Mouse (Mus musculus): ENCODE data around the gene Knstrn. TPM values are rescaled to one million over a fixed set of nuclear protein-coding genes. Genes with fewer than 3 reads are reported as not detected.
A peak's percentile ranks its signal among the peaks of the same experiment; 100 is the strongest.

The Knstrn gene
- total RNA-seq, 2 experiments from 2014 or later = 1.5 to 1.7 TPM

DNA sequence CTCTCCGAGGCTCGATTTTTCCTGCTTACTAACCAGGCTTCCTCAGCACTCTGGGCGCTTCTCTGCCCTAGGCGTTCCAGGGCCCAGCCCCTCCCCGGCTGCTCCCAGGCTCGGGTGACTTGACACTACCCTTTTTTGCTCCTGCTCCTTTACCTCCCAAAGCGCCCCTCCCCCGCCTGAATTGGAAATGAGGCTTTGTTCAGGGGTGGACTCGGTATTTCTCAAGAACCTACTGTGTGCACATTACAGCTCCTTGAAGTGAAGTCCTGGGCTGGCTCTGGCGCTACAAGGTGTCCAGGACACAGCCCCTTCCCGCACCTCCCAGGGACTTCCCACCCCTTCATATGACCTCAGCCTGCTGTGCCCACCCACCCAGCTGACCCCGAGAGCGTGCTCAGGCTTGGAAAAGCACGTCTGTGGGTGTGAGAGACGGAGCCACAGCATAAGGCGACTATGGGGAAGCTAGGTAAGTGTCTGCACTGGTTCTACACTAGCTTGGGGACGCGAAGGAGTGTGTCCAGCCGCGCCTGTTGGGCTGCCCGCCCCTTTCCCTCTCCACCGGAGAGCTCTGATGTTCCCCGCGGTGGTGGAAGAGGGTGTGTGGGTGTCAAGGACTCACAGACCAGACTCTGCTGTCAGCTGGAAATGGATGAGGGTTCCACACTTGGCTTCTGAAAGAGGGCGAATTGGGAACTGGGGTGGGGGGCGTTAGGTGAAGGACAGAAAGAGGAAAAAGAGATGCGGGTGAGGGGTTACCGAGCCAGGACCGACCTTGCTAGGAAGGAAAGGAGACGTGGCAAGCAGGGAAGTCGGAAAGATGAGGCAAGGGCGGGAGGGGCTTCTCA, 86.4 kb downstream of the Knstrn start, which contains the start of gene Bahd1:
TSS of gene Bahd1 (plus strand) at position 397 of the 845 bp plus-strand sequence.
- DNase-seq (ENCODE audit: low spot score in 2 of 2) = peak; percentile 39 to 68

DNA sequence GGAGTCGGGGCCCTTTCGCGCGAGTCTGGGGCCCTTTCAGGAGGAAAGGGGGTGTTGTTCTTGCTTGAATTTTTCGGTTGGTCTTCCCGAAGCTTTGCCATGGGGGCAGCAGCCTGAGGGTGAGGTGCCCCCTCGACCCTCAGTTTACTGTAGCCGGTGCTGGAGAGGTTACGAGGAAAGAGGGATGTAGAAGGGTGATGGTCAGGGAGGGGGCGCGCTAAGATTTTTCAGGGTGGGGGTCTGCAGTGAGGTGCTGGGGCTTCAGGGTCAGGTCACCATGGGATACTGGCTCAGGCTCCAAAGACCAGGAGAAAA, 87.0 kb downstream of the Knstrn start:
- no peak for DNase-seq (ENCODE audit: low spot score in 2 of 2)

DNA sequence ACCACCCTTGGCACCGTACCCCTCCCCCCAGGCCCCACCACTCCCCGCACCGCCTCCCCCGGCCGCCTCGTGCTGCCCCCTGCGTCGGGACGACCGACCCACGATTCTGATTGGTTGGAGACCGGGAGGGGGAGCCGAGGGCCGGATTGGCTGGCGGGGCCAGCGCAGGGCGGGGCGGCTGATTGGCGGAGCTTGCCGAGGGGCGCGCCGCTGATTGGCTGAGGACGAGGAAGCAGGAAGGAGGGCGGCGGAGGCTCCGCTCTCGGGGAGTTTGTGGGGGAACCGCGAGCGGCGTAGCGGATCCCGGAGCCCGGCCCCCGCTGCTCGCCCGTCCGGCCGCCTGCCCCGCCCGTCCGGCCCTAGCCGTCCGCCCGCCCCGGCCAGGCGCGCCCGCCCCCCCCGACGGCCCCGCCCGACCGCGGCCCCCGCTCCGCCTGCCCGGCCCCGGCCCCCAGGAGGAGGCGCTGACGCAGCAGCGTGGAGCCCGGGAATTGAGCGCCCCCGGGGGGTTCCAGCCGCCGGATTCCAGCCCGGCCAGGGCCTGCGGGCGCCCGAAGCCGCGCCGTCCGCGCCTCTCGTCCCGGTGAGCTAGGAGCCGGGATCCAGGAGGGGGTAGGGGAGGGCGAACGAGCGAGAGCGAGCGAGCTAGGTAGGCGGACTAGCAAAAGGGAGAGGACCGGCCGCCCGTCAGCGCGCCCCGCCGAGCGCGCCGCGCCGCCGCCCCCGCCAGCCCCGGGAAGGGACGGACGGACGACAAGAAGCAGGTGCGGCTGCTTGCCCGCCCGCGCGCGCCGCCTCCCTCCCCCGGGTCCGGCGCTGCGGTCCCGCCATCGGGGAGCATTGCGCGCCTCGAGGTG, 87.6 kb downstream of the Knstrn start:
- DNase-seq (ENCODE audit: low spot score in 2 of 2) = peak; percentile 98

DNA sequence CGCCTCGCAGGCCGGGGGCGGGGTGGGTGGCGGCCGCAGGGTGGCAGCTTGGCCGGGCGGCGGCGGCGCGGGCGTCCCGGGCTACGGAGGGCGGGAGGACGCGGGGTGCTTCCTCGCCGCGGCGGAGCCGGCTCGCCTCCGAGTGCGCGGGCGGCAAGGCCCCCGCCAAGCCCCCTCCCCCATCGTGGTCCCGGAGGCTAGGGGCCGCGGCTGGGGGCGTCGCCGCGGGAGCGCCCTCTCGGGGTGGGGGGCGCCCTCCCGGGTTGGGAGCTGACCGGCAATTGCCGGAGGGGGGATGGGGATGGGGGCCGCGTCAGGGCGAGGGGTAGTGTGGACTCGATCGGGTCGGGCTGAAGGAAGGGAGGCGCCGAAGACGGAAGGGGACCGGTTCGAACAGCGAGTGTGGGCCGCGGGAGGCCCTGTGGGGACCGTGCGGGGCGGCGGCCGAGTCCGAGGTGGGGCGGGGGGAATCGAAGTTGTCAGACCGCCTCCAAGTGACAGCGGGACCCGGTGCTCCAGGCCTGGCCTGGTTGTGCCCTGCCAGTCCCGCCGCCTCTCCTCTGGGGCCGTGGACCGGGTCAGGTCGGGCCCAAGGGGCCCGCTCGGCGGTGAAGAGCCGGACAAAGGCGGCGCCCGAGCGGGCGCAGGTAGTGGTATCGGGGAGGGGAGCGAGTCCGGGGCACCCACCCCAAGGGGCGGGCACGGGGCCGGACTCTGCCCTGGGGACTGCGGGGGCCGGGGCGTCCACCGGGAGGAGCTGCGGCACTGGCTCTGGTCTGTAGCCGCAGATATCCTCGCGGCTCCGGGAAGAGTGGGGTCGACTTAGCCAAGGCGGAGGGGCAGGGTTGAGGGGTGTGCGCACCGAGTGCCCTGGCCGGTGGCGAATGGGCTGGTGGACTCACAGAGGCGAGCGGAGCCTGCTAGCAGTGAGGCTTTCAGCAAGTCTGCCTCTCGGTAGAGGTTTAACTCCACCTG, 88.5 kb downstream of the Knstrn start:
- peak in 1 of 2 experiments; percentile 25 for DNase-seq (ENCODE audit: low spot score in 2 of 2)

DNA sequence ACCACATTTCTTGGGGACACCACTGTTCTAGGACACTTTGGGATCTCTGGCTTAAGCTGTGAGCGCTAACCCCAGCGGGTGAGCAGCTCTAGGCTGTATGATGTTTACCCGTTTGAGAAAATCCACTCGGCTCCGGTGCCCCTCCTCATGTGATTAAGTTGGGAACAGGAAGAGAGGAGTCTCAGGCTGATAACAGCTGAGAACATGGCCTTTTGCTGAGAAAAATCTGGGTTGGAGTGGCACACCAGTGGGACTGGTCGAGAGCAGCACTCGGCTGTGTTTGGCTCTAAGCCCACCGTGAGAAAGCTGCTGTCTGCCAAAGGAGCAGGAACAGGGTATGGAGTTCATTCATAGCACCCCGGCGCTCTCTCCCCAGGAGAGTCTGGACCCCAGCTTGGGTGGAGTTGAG, 89.5 kb downstream of the Knstrn start:
- no peak for DNase-seq (ENCODE audit: low spot score in 2 of 2)

Other genes starting within 250 kb of the Knstrn start
- gene Bub1b, start 215.8 kb upstream of the Knstrn start, total RNA-seq (2021) = 1 to 10 TPM; 1.0 to 1.1 TPM
- 10 to 100 TPM; 79.7 to 86.4 TPM for gene Pak6, start 150.7 kb upstream of the Knstrn start, total RNA-seq (2021)
- gene Ankrd63, start 110.0 kb upstream of the Knstrn start, total RNA-seq (2021) = 10 to 100 TPM; 27.5 to 33.7 TPM
- gene Plcb2, start 85.6 kb upstream of the Knstrn start, total RNA-seq (2021) = 1 to 10 TPM; 3.0 to 3.1 TPM
- 10 to 100 TPM; 48.7 to 49.6 TPM for gene Inafm2, start 68.2 kb upstream of the Knstrn start, total RNA-seq (2021)
- 1 to 10 TPM; 4.4 to 4.8 TPM for gene Ccdc9b, start 51.3 kb upstream of the Knstrn start, total RNA-seq (2021)
- not detected for gene Phgr1, start 41.2 kb upstream of the Knstrn start, total RNA-seq (2021)
- gene Disp2, start 34.3 kb upstream of the Knstrn start, total RNA-seq (2021) = 100 to 1,000 TPM; 184 to 206 TPM
- gene Ivd, start 48.0 kb downstream of the Knstrn start, total RNA-seq (2021) = 10 to 100 TPM; 63.1 to 68.5 TPM
- 10 to 100 TPM; 53.2 to 61.6 TPM for gene Bahd1, start 86.4 kb downstream of the Knstrn start, total RNA-seq (2021)
- 1 to 10 TPM; 1.8 to 2.9 TPM for gene Chst14, start 112.5 kb downstream of the Knstrn start, total RNA-seq (2021)
- 10 to 100 TPM; 47.4 to 48.4 TPM for gene Ccdc32, start 215.4 kb downstream of the Knstrn start, total RNA-seq (2021)
- 1 to 10 TPM; 8.5 to 8.9 TPM for gene Rpusd2, start 220.8 kb downstream of the Knstrn start, total RNA-seq (2021)
- gene Knl1, start 233.1 kb downstream of the Knstrn start, total RNA-seq (2021) = under 1 TPM; 0.05 to 0.07 TPM

All from left cerebral cortex, adult 18-20 months (tissue).